Mouse (Mus musculus) kidney, adult 11 months (tissue): ENCODE data around the gene Pnkd.

ENCODE experiments used
- DNase-seq: peaks from one replicate; pipeline ENCODE4 v3.0.0; 2022

Pnkd gene

GRCm38 (mm10) chr1:74278988-74279387 is 5.7 kb upstream of the Pnkd start:
- DNase-seq: no peak

GRCm38 (mm10) chr1:74280591-74281325 is 4.0 kb upstream of the Pnkd start:
- no peak for DNase-seq

- DNase-seq: no peak
Observed at GRCm38 (mm10) chr1:74281372-74281771, 3.4 kb upstream of the Pnkd start.

GRCm38 (mm10) chr1:74281886-74282285 is 2.8 kb upstream of the Pnkd start:
- no peak for DNase-seq

- no peak for DNase-seq
Observed at GRCm38 (mm10) chr1:74282896-74283625, 1.7 kb upstream of the Pnkd start.

GRCm38 (mm10) chr1:74283686-74284463 is 855 bp upstream of the Pnkd start:
- peak; percentile 76 for DNase-seq

GRCm38 (mm10) chr1:74285212-74286010 is 681 bp downstream of the Pnkd start:
- no peak for DNase-seq

- DNase-seq: peak; percentile 46
Observed at GRCm38 (mm10) chr1:74286869-74287607, 2.3 kb downstream of the Pnkd start.

- DNase-seq: no peak
Observed at GRCm38 (mm10) chr1:74288327-74288726, 3.6 kb downstream of the Pnkd start.

GRCm38 (mm10) chr1:74289248-74289647 is 4.5 kb downstream of the Pnkd start:
- no peak for DNase-seq

GRCm38 (mm10) chr1:74289740-74290139 is 5.0 kb downstream of the Pnkd start:
- DNase-seq: no peak

GRCm38 (mm10) chr1:74290141-74290540 is 5.4 kb downstream of the Pnkd start:
- DNase-seq: no peak

GRCm38 (mm10) chr1:74292331-74293020 is 7.7 kb downstream of the Pnkd start:
- no peak for DNase-seq

- DNase-seq: no peak
Observed at GRCm38 (mm10) chr1:74293306-74293960, 8.7 kb downstream of the Pnkd start.

- no peak for DNase-seq
Observed at GRCm38 (mm10) chr1:74294090-74294643, 9.4 kb downstream of the Pnkd start.

GRCm38 (mm10) chr1:74294733-74295455 is 10.2 kb downstream of the Pnkd start:
- no peak for DNase-seq

- DNase-seq: peak; percentile 91
Observed at GRCm38 (mm10) chr1:74295456-74296171, 10.9 kb downstream of the Pnkd start.

- no peak for DNase-seq
Observed at GRCm38 (mm10) chr1:74296477-74296876, 11.7 kb downstream of the Pnkd start.

- no peak for DNase-seq
Observed at GRCm38 (mm10) chr1:74297269-74297668, 12.5 kb downstream of the Pnkd start.
